Mouse (Mus musculus): ENCODE results near the gene Tacc2.

The Tacc2 gene

DNA sequence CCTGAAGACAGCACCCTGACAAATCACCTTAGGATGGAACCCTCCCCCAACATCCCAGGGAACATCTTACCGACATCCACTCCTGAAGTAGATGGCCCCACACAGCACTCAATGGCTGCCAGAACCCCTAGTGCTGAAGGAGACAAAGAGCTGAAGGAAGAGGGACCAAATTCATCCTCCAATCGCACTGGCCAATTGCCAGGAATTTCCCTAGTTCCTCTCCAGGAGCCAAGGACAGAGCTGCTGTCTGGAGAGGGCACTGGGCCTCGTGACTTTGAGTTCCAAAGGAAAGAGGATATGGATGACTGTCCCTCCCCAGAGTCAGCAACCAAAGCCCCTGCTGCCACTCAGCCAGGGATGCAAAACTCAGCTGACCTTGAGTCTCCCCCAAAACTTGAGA is 44.7 kb downstream of the Tacc2 start:
- no peak for DNase-seq

DNA sequence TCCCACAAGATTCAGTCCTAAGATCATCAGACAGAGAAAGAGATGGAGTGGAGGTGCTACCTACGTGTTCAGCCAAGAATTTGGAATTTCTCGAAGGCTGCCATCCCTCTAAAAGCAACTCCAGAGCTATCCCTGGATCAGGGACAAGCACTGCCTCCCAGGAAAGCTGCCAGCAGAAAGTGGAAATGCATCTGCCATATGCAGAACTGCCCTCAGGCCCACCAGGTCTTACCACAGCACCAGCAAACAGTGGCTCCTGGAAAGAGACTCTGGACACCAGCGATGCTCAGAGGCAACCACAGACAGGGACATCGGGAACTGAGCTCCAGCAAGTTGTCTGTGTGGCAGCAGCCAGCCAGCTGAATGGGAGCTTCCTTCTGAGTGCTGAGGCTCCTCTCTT is 45.1 kb downstream of the Tacc2 start:
- DNase-seq: no peak

DNA sequence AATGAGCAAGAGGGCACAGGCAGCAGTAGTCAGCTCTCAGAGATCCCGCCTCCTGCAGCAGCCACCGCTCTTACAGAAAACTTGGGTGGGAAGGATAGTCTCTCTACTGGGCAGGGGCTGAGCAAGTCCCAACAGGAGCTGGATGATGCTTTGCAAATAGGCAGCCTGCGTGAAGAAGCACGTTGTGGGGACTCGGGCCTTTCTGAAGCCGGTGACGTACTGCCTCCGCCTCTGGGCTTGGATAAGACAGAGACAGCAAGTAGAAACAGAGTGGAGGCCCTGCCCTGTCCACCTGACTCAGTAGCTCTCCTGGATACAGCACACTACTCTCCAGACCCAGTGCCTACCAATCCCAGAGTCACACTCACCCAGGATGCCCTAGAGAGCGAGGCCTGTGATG is 47.1 kb downstream of the Tacc2 start:
- DNase-seq: no peak

DNA sequence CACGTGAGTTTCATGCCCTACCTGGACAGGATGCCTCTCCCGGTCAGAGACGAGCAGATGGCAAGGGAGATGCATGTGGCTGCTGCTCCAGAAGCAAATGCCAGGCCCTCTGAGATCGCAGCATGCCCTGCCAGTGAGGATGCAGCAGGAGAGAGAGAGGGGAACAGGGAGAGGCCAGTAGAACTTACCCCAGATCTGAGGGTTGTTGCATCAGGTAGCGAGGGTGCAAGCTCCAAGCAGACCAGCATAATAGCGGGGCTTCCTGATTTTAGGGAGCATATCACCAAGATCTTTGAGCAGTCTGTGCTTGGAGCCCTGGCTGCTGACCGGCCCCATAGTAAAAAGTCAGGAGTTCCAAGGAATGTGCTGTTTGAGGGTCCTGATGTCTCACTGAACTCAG is 48.1 kb downstream of the Tacc2 start:
- no peak for DNase-seq

DNA sequence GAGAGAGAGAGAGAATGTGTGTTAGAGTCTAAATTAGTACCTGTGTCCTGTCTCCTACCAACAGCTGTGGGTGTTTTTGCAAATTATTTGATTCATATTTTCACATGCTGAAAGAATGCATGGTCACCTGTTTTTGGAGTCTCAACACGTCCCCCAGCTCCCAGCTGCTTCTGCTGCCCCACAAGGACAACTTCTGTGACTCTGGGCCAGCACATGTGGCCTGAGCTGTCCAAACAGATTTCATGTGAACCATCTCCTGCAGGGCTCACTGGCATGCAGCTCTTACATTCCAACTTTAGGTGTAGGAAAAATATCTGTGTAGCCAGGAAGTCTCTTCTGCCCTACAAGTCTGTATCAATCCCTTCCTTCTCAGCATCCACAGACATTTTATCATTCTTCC is 51.4 kb downstream of the Tacc2 start:
- no peak for DNase-seq

DNA sequence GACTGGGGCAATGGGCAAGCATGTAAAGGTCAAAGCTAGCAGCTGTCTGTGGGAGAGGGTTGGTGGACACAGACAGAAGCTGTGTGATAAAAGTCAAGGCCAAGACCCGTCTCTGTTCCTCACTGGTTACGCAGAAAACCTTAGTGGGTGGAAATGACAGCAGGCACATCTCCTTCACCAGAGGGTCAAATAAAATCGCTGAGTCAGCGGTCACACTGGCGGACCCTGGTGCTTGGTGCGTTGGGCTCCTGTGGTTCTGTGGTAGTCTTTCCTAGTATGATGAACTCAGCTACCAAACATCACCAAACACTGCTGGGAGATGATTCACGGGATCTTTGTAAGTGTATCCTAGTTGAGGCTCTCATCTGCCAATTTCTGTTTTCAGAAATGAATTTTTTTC is 52.8 kb downstream of the Tacc2 start:
- DNase-seq: no peak

DNA sequence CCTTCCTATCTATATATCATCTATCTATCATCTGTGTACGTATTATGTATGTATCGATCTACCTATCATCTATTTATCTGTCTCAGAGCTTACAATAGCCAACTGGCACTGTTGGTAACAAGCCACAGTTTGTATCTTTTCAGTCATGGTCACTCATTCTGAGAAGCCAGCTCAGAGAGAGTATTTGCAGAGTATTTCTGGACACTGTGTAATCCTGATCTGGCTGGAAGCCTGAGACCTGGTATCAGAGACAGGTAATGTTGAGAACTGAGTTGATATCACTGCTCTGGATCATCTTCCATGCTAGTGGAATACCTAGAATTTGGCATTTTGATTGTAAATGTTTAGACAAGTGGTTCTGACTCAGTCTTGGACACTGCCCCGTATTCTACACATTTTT is 53.7 kb downstream of the Tacc2 start:
- no peak for DNase-seq

DNA sequence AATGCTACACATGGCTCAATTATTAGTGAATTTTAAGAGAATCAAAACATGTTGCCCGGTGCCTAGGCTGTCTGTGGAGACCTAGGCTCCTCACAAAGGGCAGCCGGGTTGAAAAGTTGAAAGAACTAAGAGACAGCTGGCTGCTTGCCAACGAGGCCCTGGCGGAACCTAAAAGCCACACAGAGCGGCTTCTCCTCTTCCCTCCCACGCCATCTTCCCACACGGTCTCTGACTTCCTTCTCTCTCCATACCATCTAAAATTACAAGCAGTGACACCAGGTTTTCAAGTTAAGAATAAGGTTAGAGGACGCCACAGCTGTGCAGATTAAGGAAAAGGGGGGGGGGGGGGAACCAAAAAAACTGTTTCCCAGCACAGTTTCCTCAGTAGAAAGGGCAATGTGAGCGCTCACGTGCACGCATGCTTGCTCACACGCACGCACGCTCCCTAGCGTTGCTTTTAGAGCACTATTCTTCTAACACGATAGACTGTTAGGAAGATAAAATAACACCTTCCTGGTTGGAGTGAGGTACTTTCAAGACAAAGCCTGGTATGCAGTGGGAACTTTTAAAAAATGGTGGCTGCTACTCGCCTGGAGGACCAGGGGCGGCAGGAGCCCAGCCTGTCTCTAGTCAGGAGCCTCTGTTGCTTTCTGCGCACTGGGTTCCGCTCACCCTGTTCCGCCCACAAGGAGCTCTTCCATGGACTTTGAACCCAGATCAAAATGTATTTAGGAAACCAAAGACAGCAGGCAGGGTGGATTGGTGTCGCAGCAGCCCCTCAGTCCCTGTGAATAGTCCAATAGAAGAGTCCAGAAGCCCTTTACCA is 54.5 kb downstream of the Tacc2 start:
- DNase-seq: peak; percentile 80

DNA sequence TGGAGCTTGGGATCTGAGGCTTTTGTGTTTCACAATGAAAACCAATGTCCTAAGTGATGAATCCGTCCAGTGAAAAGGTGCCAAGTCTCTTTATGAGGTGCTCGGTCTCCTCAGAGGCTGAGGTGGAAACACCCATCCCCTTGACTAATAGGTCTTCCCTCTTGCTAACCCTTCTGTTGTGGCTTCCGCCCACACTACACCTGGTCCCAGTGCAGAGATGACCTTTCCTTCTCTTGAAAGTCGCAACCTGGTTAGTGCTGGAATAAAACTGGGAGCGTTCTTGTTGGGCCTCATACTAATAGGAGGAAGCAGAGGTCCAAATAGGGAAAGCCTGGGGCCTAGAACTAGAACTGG is 55.1 kb downstream of the Tacc2 start:
- no peak for DNase-seq

DNA sequence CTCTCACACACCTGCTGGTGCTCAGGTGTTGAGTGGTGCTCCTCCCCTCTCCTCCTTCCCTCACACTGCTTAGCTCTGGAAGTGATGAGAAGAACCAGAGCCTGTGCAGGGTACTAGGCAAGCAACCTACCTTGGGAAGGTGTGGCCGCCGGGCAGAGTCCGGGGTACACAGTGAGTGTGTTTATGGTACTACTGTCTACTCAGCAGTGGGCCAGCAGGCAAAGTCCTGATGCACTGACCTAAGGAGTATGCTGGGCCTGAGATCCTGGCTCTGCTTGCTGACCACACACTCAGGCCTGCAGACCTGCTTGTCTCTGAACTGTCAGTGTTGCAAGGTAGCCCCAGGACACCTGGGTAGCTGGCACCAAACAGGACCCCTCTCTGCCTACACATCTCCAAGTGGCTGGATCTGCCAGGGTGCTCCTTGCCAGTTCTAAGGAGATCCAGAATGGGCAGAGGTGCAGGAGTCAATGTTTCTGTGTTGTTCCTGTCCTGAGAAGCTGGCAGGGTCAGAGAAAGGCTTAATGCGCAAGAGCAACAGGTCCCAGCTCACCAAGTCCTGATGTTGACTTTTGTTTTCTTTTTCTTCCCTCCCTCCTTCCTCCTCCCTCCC is 57.1 kb downstream of the Tacc2 start:
- no peak for DNase-seq

DNA sequence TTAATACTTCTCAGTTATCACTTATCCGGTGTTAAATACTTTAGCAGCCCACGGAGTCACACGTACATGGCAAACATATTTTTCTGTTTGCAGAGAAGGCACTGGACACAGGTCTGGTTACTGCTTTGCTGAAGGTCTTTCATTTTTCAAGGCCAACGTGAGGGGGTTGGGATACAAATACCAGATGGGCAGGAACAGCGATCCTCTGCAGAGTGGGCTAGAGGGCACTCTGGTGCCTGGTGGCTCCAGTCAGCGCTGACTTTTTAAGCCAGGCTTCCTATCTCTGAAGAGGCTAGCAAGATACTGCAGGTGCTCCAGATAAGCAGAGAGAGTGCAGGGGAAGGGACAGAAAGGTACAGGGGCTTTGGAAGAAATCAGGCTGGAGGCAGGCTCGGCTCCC is 58.0 kb downstream of the Tacc2 start:
- DNase-seq: no peak

DNA sequence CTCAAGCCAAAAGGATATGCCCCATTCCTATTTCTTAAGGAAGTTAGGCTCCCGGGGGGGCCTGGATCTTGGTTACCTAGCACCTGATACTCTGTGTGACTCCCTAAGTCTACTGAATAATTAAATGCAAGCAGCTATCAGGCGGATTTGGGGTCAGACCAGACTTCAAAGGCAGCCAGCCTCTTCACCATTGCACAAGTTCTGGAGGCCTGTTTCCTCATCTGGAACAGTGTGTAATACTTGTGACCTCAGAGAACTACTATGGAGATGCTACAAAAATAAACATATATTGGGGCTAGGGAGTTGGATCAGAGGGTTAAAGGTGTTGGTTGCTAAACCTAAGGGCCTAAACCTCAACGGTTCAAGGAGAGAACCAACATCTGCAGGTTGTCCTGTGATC is 59.0 kb downstream of the Tacc2 start:
- no peak for DNase-seq

DNA sequence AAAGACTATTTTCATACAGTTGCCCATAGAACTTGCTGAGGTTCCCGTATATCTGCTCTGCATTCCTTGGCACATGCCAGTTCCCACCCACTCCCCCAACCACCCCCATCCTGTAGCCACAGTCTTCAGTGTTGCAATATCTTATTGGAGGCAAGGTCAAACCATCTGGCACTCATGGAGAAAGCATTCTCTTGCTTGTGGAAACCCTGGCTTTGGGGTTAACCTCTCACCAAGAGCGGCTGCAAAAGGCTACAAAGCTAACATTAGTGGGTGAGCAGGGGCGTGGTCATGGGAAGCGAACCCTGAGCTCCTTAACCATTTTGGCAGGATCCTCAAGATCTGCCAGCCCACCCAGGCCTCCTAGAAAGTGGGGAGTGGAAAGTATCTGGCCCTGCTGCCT is 59.7 kb downstream of the Tacc2 start:
- DNase-seq: no peak

DNA sequence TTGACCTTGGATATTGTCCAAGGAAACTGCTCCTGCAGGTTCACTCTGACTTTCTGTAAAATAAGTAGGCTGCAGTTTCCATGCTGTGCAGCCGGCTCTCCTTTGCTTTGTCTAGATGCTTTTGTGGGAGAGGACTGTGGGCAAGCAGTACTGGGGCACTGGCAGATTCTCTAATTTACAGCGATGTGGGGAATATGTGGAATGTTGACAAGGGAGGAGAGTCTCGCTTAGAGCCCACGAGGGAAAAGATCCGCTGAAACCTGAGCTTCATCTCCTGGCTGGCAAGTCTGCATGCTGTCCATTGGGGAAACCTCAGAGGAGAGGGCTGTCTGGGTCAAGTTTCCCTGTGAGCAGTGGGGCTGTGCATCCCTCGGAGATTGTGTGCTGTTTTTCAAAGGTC is 60.6 kb downstream of the Tacc2 start:
- DNase-seq: no peak

DNA sequence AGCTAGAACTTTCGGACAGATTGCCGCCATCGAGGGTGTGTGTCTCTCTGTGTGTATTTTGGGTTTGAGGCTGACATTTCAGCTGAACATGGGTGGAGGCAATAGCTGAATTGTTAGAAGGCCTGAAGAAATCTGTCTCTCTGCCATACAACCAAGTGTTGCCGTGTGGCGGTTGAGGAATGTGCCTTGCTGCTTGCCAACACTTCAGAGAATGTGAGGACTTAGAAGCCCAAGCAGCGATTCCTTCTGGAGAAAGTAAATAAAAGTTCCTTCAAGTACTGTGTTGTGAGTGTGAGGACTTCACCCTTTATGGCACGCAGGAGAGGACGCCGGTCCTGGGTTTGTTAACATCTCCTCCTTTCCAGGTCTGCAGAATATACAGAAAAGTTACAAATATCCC is 63.4 kb downstream of the Tacc2 start:
- no peak for DNase-seq

DNA sequence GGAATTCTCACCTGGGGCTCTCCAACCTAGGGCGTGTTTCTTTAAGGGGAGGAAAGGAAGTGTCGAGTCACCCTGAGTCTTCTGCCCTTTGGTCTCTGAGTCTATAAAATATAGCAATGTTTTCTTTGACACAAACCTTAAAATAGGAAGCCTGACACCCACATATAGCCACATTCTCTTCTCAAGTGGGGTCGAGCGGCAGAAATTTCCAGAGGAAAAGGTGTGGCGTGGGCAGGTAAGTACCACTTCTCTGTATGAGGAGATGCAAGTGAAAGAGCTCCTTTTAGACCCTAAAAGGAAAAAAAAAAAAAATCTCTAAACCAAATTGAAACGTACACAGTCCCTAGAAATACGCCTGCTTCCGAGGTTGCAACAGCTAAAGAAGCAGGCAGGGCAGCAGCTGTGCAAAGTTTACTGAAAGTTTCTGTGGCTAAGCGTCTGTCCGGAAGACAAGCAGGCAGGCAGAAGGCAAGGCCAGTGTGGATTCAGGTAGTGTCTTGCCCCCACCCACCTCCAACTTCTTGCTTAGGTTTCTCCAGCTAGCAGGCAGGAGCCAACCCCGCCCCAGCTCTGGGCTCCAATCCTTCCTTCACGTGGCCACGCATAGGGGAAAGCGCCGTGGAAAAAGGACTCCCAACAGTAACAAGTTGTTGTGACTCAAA is 68.2 kb downstream of the Tacc2 start:
- peak; percentile 52 for DNase-seq

DNA sequence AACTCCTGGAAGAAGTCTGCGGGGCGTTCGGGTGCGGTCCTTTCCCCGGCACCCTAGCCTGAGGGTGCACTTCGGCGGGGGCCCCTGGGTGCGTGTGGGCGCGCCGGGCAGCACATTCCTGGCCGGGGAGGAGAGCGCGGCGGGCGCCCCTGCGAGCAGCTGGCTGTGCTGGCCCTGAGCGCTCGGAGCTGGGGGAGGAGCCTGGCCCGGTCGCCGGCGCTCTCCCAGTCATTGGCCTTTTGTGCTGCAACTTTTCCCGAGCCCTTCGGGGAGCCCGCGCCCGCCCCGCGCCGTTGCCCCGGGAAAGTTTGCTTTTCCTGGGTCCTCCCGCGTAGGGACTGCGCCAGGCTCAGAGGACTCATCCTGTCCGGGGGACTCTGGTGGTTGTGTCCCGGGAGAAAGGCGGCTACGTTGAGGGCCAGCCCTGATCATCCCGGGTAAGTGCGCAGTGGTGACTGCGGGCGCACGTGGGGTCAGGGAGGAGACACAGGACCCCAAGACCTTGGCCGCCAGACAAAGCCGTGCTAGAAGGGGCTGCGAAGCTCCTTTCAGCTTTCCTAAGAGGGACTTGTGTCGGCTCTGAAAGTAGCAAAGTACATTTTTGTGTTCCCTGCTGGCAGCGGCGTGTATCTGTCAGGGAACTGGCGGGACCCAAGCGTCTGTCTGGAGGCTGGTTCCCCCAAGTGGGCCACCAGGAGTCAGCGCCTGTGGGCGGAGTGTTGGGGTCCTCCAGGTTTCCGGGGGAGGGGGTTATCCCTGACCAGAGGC is 68.9 kb downstream of the Tacc2 start:
- DNase-seq: peak; percentile 63

DNA sequence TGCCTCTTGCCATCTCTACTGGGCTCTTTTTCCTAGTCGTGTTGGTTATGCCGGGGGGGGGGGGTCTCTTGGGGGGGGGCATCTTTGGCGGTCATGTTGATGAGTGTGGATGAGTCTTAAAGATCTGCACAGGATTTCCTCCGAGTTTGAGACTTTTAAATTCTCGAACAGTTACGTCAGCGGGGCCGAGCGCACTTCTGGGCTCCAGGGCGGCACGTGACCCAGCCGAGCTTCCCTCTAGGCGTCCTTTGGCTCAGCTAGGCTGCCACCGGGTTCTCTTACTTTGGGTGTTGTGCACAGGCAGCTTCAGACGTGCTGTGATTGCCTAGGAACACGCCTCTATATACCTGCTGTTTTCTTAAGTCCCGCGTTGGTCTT is 69.5 kb downstream of the Tacc2 start:
- peak; percentile 70 for DNase-seq

DNA sequence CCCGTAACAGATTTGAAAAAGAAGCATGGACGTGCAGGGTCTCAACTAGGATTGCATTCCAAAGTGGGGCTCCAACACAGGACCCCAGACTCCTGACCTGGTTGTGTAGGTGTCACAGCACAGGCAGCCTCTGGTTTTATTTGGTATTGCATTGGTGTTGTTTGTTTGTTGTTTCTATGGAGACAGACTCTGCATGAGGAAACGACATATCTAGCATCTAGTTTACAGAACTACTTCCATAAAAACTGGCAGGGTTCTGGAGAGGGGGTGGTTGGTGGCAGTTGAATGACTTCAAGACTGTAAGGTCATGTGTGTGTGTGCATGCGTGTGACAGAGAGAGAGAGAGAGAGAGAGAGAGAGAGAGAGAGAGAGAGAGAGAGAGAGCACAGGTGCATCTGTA is 70.8 kb downstream of the Tacc2 start:
- no peak for DNase-seq

DNA sequence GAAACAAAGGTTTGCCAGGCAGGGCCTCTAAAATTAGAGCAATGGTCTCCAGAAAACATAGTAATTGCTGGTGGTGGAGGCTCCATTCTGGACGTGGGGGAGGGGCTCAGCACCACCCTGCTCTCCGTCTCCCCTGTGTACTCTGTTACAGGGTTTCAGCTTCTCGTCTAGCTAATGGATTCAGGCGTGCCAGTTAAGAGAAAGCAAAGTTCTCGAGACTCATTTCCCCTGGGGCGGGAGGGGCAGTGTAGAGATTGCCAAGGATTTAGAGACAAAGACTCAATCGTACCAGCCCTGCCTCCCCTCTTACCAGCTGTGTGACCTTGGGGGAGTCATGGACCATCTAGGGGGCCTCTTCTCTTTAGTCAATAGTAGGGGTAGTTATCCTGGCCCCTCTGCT is 72.0 kb downstream of the Tacc2 start:
- DNase-seq: no peak

DNA sequence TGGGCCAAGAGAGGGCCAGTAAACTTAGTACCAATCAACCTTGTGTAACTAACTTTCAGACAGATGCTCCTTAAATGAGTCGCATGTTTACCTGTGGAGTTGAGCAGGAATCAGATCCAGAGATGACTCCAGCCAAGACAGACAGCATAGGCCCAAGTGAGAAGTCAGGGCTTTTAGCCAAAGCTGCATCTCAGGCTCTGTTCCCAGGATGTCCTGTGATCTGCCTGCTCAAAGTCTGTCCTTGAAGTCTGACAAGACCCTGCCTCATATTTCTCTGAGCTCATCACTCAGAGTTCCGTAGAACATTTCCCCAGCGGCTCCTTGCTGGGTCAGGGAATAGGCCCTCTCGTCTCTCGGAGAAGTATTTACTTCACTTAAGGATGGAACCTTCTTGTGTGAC is 73.4 kb downstream of the Tacc2 start:
- DNase-seq: no peak

DNA sequence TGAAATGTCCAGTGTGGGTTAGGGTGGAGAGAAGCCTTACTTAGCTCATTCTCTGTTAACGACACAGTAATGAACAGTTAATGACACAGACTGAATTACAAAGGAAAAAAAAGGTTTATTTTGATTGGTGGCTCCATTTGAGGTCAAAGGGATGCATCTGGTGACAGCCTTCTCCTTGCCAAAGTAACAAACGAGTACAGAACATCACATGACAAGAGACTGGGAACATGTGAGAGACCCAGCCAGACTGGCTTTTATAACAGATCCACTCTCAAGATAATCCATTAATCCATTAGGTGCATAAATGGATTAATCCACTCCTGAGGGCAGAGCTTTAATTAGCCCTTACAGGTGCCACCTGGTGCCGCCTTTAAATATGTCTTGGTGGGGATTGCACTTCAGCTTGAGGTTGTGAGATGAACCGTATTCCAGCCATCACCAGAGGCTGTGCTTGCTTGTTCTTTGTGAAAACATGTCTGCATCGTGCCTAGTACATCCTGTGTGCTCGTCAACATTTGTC is 75.9 kb downstream of the Tacc2 start:
- DNase-seq: no peak

DNA sequence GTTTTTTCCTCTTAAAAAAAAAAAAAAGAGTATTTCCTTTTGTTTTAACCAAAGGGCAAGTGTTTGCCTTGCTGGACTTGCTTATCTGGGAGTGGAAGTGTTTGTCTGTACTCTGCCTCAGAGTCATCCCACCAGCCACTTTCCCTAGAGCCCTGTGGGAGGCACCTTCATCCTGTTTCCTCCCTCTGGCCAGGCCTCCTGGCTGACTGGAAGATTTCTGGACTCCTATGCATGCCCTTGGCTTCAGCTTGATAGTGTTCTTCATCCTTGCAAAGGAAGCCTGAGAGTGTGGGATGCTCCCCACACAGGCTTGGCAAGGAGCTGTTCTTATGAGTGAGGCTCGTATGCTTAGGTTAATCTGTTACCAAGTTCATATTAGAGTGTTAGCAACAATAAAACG is 77.3 kb downstream of the Tacc2 start:
- DNase-seq: no peak

DNA sequence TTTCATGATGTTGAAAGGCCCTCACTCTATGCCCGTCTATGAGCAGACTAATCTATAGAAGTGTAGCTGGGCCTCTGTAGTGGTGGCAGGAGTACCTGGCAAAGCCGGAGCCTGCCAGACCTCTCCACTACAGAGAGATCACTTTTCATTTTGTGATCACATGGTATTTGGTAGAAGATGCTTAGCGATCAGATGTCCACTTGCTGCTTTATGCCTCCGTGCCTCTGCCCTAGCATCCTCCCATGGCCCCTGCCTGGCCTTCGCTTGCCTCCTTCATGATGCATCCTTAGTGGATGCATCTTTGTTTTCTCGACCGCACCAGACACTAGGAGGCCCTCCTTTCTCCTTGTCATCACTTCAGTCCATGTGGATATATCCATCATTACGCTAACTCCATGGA is 79.7 kb downstream of the Tacc2 start:
- DNase-seq: no peak

Data from thymus, postnatal 14 days (tissue).